Mouse (Mus musculus) neural tube, embryonic 15.5 days (tissue): ENCODE results near the gene Flywch2. TPM values are rescaled to one million over a fixed set of nuclear protein-coding genes. Genes with fewer than 3 reads are reported as not detected.
A peak's percentile ranks its signal among the peaks of the same experiment; 100 is the strongest.

Source experiments
- ATAC-seq: fragments of 200-750 bp; cut with Nextera tagmentation; 2 replicates; pipeline ENCODE4 v1.8.0; 2017; ENCODE audit warnings: mild to moderate bottlenecking, moderate TSS enrichment, moderate library complexity; ENCODE audit not compliant: low FRiP score
- H3K27ac ChIP-seq: fragments of 300-500 bp; sonication (generic); replicated peaks from 2 replicates; pipeline ENCODE4 v1.5.1; 2015; ENCODE audit warnings: mild to moderate bottlenecking, inconsistent platforms
- H3K27me3 ChIP-seq: fragments of 300-500 bp; sonication (generic); replicated peaks from 2 replicates; pipeline ENCODE4 v1.6.1; 2015; ENCODE audit warnings: inconsistent platforms
- H3K36me3 ChIP-seq: fragments of 300-500 bp; sonication (generic); 2 replicates; pipeline ENCODE4 v1.6.1; 2015; ENCODE audit warnings: inconsistent platforms
- H3K4me1 ChIP-seq: fragments of 300-500 bp; sonication (generic); 2 replicates; pipeline ENCODE4 v1.6.1; 2015; ENCODE audit warnings: inconsistent platforms
- H3K4me2 ChIP-seq: fragments of 300-500 bp; sonication (generic); 2 replicates; pipeline ENCODE4 v1.6.1; 2015; ENCODE audit warnings: inconsistent platforms, mild to moderate bottlenecking, moderate library complexity
- H3K4me3 ChIP-seq: fragments of 300-500 bp; sonication (generic); replicated peaks from 2 replicates; pipeline ENCODE4 v1.5.1; 2015; ENCODE audit warnings: mild to moderate bottlenecking, inconsistent platforms
- H3K9ac ChIP-seq: fragments of 300-500 bp; sonication (generic); replicated peaks from 2 replicates; pipeline ENCODE4 v1.6.1; 2015; ENCODE audit warnings: mild to moderate bottlenecking, inconsistent platforms
- H3K9me3 ChIP-seq: fragments of 300-500 bp; sonication (generic); replicated peaks from 2 replicates; pipeline ENCODE4 v1.6.1; 2016; ENCODE audit warnings: inconsistent platforms
- WGBS: fragments of 180-500 bp; shearing (Covaris S2); methylation state at CpG from one replicate; pipeline ENCODE4 v1.1.7; 2015; ENCODE audit warnings: mixed read lengths; 5-methylcytosine and 5-hydroxymethylcytosine counted together
- polyA plus RNA-seq: library from polyadenylated mRNA; unstranded; fragments of >200 nt; fragmentation: Nextera tagmentation; extraction: Ambion mirVana; gene quantifications from 2 replicates; pipeline ENCODE4 v1.2.1, GENCODE M21; 2015

The Flywch2 gene
- polyA plus RNA-seq, 1 experiment from 2014 or later, result 94.6 TPM

DNA sequence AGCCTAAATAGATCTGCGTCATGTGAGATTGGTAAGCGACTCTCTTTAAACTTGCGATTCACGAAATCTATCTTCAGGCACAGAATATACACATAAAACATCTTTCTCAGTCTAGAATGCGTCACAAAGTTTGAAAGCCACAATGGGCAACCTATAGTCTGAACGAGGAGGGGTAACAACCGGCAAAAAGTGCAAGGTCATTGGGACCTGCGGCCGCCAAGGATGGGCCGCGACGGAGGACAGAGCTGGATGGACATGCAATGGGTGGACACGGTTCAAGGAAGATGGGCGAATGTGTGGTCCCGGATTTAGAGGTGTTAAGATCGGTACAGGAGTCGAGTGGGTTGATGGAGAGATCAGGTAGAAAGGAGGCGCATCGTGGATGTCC lies 15.0 kb downstream of the Flywch2 start:
- ATAC-seq, result peak; percentile 46
- Histone ChIP-seq H3K27me3 (no peaks in the 10 kb centered on the region), H3K4me3 (peak overlapping the region; percentile 93), H3K4me1 (peaks cover 39% of the 10 kb centered on the region), H3K9me3 (no peaks in the 10 kb centered on the region), H3K4me2 (peak overlapping the region; percentile 61), H3K36me3 (peaks cover 8% of the 10 kb centered on the region; the same call in 1 of the 2 replicates), H3K9ac (peak overlapping the region; percentile 97), H3K27ac (peak overlapping the region; percentile 94)
- under 1% methylated on average over 19 of the region's 19 CpGs for WGBS

GRCm38 (mm10) chr17:23770493-23770892 lies 15.4 kb downstream of the Flywch2 start:
- no peak for ATAC-seq
- Histone ChIP-seq H3K27ac (peak overlapping the region; percentile 94), H3K4me1 (peaks cover 39% of the 10 kb centered on the region), H3K36me3 (peaks cover 8% of the 10 kb centered on the region; the same call in 1 of the 2 replicates), H3K27me3 (no peaks in the 10 kb centered on the region), H3K9me3 (no peaks in the 10 kb centered on the region), H3K4me2 (peak overlapping the region; percentile 61), H3K4me3 (peak overlapping the region; percentile 93), H3K9ac (peak overlapping the region; percentile 97)
- 6% methylated on average over 2 of the region's 2 CpGs for WGBS

DNA sequence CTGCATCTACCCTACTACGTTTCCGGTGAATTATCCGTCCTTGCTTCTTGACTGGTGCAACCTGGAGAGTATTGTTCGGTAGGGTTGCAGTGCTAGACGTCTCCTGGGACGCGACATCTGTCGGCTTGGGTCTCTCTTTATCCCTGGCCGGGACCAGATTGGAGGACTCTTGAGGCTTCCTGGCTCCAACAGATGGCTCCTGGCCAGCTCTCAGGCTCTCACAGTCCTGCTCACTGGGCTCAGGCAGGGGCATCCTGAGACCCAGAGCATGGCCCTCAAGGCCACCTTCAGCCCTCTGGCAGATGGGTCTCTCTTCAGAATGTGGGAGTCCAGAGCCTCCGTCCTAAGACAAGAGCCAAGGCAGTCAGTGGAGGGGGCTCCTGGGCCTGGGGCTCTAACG lies 22.9 kb downstream of the Flywch2 start:
- WGBS, result 88% methylated on average over 11 of the region's 11 CpGs
- Histone ChIP-seq H3K4me3 (no peak overlapping the region), H3K9ac (no peak overlapping the region), H3K4me2 (no peak overlapping the region), H3K27me3 (no peaks in the 10 kb centered on the region), H3K9me3 (no peaks in the 10 kb centered on the region), H3K4me1 (no peaks in the 10 kb centered on the region), H3K36me3 (peaks cover 47% of the 10 kb centered on the region), H3K27ac (no peak overlapping the region)
- no peak for ATAC-seq

DNA sequence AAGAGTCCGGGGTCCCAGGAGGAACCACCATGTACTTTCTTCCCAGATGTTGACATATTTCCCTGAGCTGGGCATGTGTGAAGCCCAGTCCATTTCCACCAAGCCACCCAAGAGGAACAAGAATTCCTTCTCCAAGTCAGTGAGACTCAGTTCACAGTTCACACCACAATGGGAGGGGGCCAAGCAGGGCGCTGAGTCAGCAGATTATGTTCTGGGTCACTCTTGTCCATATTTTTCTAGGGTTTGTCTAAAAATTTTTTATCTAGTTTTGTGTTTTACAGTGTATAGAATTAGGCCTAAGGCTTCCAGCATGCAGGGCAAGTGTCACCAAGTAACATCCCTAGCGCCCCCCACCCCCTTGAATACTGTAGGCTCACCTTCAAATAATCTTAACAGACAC lies 24.7 kb downstream of the Flywch2 start:
- no peak for ATAC-seq
- Histone ChIP-seq H3K4me1 (no peaks in the 10 kb centered on the region), H3K27me3 (no peaks in the 10 kb centered on the region), H3K9me3 (no peaks in the 10 kb centered on the region), H3K4me2 (no peak overlapping the region), H3K9ac (no peak overlapping the region), H3K4me3 (no peak overlapping the region), H3K36me3 (peaks cover 65% of the 10 kb centered on the region), H3K27ac (no peak overlapping the region)
- 98% methylated on average over 3 of the region's 3 CpGs for WGBS

DNA sequence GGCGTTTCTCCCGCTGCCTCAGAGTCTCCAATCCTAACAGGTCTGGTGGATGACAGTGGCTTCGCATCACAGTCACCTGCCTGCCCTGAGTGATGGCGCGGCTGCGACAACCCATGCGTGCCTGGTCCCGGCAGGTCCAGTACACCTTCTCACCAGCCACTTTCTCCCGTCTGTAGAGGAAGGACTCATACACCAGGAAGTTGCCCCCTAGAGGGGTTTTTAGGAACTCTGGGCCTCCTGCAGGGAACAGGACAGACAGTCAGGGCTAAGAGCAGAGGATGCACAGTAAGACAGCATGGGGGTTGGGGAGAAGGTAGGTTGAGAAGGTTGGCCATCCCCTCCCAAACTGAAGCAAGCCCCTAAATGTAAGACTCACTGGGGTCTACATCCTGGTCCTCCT lies 25.6 kb downstream of the Flywch2 start:
- H3K27ac ChIP-seq, result no peak overlapping the region
- no peaks in the 10 kb centered on the region for H3K27me3 ChIP-seq
- no peaks in the 10 kb centered on the region for H3K9me3 ChIP-seq
- H3K4me1 ChIP-seq, result no peaks in the 10 kb centered on the region
- H3K36me3 ChIP-seq, result peaks cover 74% of the 10 kb centered on the region
- no peak overlapping the region for H3K4me3 ChIP-seq
- H3K9ac ChIP-seq, result no peak overlapping the region
- WGBS, result 93% methylated on average over 9 of the region's 9 CpGs
- ATAC-seq, result no peak
- H3K4me2 ChIP-seq, result no peak overlapping the region

- Histone ChIP-seq H3K27me3 (no peaks in the 10 kb centered on the region), H3K27ac (no peak overlapping the region), H3K4me1 (no peaks in the 10 kb centered on the region), H3K36me3 (peaks cover 87% of the 10 kb centered on the region), H3K9me3 (no peaks in the 10 kb centered on the region), H3K4me3 (no peak overlapping the region), H3K9ac (no peak overlapping the region), H3K4me2 (no peak overlapping the region)
- ATAC-seq, result no peak
- WGBS, result 60% methylated on average over 8 of the region's 8 CpGs
Measured at GRCm38 (mm10) chr17:23758801-23759200, 27.1 kb downstream of the Flywch2 start.

DNA sequence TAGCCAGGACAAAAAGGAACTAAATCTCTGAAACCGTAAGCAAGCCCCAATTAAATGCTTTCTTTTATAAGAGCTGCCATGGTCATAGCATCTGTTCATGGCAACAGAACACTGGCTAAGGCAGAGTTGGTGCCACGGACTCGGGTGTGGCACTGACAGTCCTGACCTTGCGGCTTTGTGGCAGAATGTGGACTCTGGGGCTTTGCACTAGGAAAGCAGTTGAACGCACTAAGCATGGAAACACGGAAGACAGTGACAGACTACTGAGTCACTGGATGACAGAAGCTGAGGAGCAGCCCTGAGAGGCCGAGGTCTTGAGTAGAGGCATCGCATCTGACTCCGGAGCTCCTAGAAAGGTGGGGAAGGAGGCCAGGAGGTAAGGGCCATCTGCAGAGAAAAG lies 28.3 kb downstream of the Flywch2 start:
- whole genome bisulfite sequencing, result 94% methylated on average over 9 of the region's 9 CpGs
- Histone ChIP-seq H3K9me3 (no peaks in the 10 kb centered on the region), H3K4me2 (no peak overlapping the region), H3K9ac (no peak overlapping the region), H3K4me1 (no peaks in the 10 kb centered on the region), H3K27me3 (no peaks in the 10 kb centered on the region), H3K27ac (no peak overlapping the region), H3K36me3 (peaks cover 95% of the 10 kb centered on the region), H3K4me3 (no peak overlapping the region)
- ATAC-seq, result no peak

DNA sequence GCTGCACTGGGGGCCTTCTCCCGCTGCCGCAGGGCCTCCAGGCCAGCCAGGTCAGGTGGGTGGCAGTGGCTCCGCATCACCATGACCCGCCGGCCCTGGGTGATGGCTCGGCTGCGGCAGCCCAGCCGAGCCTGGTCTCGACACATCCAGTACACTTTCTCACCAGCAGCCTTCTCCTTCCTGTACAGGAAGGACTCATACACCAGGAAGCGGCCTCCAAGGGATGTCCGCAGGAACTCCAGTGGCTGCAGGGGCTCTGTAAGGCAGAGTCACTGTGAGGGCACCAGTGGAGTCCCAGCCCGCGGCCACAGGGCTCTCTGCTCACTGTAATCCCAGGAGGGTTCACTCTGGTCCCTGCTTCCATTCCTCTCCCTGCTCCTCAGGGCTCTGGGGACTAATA lies 30.2 kb downstream of the Flywch2 start:
- Histone ChIP-seq H3K4me3 (no peak overlapping the region), H3K27me3 (no peaks in the 10 kb centered on the region), H3K27ac (no peak overlapping the region), H3K4me2 (no peak overlapping the region), H3K9me3 (no peaks in the 10 kb centered on the region), H3K9ac (no peak overlapping the region), H3K36me3 (peaks cover 88% of the 10 kb centered on the region), H3K4me1 (no peaks in the 10 kb centered on the region)
- 96% methylated on average over 13 of the region's 13 CpGs for WGBS
- no peak for ATAC-seq

- Histone ChIP-seq H3K4me1 (peaks cover 18% of the 10 kb centered on the region), H3K4me2 (peak overlapping the region; percentile 37), H3K9ac (no peak overlapping the region), H3K9me3 (no peaks in the 10 kb centered on the region), H3K36me3 (peaks cover 33% of the 10 kb centered on the region), H3K27ac (no peak overlapping the region), H3K27me3 (peaks cover 29% of the 10 kb centered on the region), H3K4me3 (no peak overlapping the region)
- WGBS, result 80% methylated on average over 11 of the region's 11 CpGs
- no peak for ATAC-seq
Measured at GRCm38 (mm10) chr17:23749400-23750191, 36.3 kb downstream of the Flywch2 start.

DNA sequence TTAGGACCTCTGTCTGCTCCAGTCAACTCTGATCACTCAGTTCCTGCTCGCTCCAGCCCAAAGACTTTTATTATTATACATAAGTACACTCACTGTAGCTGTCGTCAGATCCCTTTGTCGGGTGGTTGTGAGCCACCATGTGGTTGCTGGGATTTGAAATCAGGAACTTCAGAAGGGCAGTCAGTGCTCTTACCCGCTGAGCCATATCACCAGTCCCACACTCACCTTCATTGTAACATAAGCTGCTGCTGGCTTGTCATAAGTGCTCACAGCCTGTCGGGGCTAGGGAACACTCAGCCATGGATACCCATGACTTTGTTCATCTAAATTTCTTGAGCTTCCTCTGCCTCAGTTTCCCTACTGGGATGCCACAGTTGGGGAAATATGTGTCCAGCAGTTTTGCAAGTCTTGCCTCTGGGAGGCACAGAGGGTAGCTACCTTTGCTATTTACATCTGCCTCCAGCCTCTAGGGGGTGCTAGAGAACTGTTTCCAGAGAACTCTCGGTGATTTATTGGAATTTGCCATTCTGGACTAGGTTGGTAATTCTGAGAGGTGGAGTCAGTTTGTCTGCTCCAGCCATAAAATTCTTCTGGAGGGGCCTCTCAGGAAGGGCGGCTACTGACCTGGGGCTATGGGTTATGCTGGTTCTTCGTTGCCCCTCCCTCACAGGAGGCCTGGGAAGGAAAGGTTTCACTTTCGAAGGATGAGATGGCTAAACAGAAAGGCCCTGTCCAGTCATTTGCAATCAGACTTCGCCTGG lies 37.1 kb downstream of the Flywch2 start:
- Histone ChIP-seq H3K4me1 (peaks cover 19% of the 10 kb centered on the region), H3K36me3 (peaks cover 25% of the 10 kb centered on the region), H3K9ac (no peak overlapping the region), H3K4me2 (peak overlapping the region; percentile 37), H3K27ac (no peak overlapping the region), H3K9me3 (no peaks in the 10 kb centered on the region), H3K27me3 (peaks cover 37% of the 10 kb centered on the region), H3K4me3 (no peak overlapping the region)
- WGBS, result 42% methylated on average over 10 of the region's 10 CpGs
- no peak for ATAC-seq

- Histone ChIP-seq H3K4me3 (no peak overlapping the region), H3K27ac (no peak overlapping the region), H3K4me2 (no peak overlapping the region), H3K9ac (no peak overlapping the region), H3K4me1 (peaks cover 19% of the 10 kb centered on the region), H3K27me3 (peaks cover 45% of the 10 kb centered on the region), H3K9me3 (no peaks in the 10 kb centered on the region), H3K36me3 (peaks cover 17% of the 10 kb centered on the region)
- ATAC-seq, result no peak
- WGBS, result 36% methylated on average over 6 of the region's 6 CpGs
Measured at GRCm38 (mm10) chr17:23748026-23748425, 37.9 kb downstream of the Flywch2 start.

DNA sequence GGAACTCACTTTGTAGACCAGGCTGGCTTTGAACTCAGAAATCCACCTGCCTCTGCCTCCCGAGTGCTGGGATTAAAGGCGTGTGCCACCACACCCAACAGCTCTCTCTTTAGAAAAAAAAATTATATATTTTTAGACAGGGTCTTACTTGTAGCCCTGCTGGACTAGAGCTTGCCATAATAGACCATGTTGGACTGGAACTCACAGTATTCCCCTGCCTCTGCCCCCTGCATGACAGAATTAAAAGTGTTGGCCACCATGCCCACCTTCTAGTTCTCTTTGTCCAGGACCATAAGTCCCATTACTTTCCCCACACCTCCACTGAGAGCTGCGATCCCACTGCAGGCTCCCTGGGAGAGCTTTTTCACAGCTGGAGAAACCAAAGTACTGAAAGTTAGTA lies 38.4 kb downstream of the Flywch2 start:
- no peak overlapping the region for H3K27ac ChIP-seq
- peaks cover 51% of the 10 kb centered on the region for H3K27me3 ChIP-seq
- no peak for ATAC-seq

More for the DNA sequence above, 38.4 kb downstream of the Flywch2 start:
- peaks cover 11% of the 10 kb centered on the region for H3K36me3 ChIP-seq
- WGBS, result 86% methylated on average over 3 of the region's 3 CpGs
- H3K4me1 ChIP-seq, result peaks cover 22% of the 10 kb centered on the region
- no peaks in the 10 kb centered on the region for H3K9me3 ChIP-seq
- no peak overlapping the region for H3K4me2 ChIP-seq
- H3K9ac ChIP-seq, result no peak overlapping the region
- no peak overlapping the region for H3K4me3 ChIP-seq
